Mouse (Mus musculus): ENCODE measurements around the gene Mmab.

DNA sequence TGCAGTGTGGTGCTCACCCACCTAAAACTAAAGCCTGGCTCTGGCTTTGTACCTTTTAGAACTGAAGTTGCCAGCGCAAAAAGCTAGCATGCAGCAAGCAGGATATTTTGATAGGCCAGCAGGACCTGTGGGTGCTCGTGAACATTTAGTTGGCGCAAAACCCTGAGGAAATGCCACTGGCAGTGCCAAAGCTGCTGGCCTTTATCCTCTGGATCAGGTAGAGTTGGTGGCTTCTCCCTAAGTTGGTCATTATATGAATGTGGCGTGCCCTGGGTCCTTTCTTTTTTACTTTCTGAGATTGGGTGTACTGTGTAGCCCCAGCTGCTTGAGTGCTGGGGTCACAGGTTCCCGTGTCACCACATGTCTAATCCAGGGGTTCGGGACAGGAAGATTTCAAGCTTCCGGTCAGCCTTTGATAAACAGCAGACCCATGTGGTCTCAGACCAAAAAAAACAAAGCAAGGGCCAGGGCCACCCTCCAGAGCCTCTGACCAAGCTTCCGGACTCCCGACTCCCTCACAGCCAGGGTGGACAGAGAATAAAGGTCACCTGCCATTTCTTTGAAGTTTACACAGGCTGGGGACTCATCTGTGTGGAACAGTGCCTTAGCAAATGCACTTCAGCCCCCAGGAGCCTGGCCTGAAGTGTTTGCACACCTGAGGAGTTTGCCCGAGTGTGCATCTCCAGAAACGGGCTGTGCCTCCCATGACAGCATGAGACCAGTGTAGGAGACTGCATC is 22.1 kb downstream of the Mmab start:
- TF ChIP-seq CTCF (IDR thresholded peaks at IDR 0.05; ENCODE audit: insufficient read depth, low read length) (no peak), POLR2A (IDR thresholded peaks at IDR 0.05; ENCODE audit: borderline replicate concordance, extremely low read depth, low read depth, low read length) (no peak)
